Mouse (Mus musculus) embryo, embryonic 9.5 days (tissue): ENCODE data around the gene Mob3a.

Source experiments
- DNase-seq: peaks from one replicate; pipeline ENCODE4 v3.0.0-alpha.2; 2017; ENCODE audit errors: extremely low spot score

The Mob3a gene

DNA sequence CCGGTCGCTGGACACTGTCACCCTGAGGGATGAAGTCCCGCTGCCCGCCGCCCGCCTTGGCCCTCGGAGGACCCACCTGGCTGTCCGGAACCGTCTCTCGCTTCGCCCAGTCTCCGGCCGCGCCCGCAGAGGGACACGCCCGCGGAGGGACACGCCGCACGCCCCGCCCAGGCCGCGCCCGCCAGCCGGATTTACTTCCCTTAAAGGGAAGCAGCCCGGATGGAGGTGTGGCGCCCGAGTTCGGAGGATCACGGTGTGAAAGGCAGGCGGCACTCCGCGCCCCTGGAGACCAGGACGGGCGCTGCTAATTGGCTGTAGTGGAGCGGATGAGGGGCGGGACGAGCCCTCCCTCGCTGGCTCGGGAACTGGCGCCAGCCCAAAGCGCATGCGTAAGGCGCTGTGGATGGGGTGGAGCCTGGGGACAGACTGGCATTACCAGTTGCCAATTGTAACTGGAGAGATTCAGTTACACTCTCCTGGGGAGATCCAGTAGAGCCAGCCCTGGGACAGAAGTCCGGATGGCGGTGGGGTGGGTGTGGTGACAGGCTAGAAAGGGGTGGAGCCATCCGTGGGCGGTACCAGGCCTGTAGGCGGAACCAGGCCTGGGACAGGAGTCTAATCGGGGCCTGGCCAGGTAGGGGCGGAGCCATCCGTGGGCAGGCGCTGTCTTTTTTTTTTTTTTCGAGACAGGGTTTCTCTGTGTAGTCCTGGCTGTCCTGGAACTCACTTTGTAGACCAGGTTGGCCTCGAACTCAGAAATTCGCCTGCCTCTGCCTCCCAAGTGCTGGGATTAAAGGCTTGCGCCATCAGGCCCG lies at the start of gene Mob3a, which contains the start of gene Izumo4:
Gene Mob3a, minus strand, starts transcription at position 257 of the 815 bp plus-strand sequence.
Gene Izumo4, plus strand, starts transcription at position 464 of the 815 bp plus-strand sequence.
- DNase-seq: peak; percentile 99

DNA sequence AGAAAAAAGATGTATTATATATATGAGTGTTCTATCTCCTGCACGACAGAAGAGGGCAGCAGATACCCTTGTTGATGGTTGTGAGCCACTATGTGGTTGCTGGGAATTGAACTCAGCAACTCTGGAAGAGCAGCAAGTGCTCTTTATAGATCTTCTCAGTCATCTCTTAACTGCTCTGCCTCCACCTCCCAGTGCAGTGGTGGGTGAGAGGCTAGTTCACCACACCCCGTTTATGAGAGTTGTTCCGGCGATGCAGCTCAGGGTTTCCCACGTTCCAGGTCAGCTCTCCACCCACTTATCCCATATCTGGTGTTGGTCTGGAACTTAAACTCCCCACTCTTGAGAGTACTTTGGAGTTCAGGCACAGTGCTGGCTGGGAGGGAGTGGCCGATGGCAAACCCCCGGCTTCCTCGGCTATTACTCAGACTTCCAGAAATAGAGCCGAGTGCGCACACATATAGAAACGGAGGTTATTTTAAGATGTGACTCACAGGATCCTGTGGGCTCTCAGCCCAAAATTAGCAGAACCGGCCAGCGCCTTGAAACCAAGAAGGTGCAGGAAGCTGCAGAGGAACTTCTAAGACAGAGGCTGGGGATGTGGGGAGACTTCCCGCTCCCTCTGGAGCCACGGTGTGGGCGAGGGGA lies 49.5 kb upstream of the Mob3a start:
- no peak for DNase-seq

DNA sequence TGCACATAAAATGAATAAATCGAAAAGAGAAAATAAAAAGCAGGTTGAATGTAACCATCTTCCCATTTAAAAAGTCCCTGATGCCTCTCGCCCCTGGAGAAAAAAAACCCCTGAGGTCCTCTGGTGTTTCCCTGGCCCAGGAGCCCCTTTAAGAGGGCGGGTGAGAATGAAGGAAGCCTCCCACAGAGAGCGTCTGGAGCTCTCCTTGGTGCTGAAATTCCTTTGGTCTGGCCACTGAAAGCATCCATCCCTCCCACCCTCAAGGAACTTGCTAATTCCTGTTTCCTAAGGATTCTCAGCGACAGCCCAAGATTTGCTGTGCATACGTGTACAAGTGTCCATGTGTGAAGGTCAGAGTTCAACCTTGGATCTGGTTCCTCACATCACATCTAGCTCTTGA lies 46.8 kb upstream of the Mob3a start:
- peak; percentile 63 for DNase-seq

DNA sequence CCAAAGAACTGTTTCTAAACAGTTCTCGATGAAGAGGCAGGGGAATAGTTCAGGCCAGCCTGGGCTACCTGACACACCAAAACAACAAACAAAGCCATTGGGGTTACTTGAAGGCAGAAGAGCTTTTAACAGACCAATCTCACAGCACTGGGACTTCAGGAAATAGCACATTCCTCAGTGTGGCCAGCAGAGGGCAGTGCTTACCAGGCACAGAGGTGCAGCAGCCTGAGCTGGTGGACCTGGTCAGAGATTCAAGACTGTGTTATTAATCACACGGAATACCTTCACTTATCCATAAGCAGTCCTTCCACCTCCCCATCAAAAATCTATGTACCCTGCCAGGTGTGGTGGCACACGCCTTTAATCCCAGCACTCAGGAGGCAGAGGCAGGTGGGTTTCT lies 45.6 kb upstream of the Mob3a start:
- DNase-seq: peak; percentile 61

DNA sequence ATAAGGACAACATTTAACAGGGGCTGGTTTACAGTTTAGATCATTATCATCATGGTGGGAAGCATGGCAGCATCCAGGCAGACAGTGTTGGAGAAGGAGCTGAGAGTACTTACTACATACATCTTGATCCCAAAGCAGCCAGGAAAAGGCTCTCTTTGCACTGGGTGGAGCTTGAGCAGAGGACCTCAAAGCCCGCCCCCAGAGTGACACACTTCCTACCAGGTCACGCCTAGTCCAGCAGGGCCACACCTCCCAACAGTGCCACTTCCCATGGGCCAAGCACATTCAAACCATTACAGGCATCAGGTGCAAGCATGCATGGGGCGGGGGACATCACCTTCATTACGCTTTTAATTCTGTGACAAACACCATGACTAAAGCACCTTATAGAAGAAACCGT lies 42.5 kb upstream of the Mob3a start:
- no peak for DNase-seq

DNA sequence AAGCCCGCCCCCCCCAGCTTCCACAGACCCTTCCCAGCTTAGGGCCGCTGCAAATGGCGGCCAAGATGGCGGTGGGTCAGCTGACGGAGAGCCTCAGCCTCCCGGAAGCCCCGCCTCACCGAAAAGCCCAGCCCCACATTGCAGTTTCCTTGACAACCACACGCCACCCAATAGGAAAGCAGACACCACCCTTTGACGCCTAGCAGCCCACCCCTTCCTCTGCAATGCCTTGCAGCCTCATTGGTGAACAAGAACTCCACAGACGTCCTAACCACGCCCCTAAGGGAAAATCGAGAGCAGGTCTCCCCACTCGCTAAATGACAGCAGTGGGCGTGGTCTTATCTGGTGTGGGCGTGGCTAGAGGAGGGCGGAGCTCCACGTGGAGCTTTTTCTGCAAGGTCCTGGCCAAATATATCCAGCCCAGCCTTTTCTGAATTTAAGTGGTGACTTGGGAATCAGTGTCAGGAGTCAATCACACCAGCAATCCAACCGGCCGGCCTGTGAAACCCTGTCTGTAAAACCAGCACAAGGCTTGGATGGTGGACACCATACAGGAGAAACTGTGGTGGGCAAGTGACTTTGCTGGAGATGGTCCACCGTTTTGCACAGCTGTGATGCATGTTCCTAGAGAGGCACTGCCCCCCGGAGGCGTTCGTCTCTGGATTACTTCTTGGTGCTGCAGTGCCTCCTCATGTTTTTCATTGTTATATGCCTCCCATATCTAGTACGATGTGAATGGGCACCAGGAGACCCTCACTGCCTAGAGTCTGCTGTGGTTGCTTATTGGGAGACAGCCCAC lies 40.6 kb upstream of the Mob3a start, which contains the start of gene Ap3d1:
Gene Ap3d1, minus strand, starts transcription at position 85 of the 799 bp plus-strand sequence.
- peak; percentile 98 for DNase-seq

DNA sequence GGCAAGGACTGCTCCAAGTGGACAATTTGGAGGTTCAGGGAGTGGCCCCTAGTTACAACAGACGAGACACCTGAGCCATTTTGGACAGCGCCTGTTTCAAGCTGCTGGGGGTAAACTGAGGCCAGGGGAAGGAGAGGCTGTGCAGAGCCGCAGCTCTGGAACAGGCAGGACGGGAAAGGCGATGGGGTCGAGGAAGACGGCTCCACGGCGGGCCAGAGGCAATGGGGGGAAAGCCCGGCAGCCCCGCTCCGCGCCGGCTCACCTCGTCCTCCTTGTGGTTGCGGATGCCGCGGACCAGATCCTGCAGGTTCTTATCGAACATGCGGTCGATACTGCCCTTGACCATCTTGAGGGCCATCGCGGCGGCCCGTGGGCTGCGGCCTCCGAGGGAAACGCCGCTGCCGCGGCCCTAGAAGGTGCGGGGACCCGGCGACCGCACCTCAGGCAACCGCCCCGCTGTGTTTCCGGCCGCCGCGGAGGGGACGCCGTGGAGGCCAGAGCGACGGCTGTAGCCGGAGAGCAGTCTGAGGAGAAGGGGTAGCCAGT lies 39.9 kb upstream of the Mob3a start:
- no peak for DNase-seq

DNA sequence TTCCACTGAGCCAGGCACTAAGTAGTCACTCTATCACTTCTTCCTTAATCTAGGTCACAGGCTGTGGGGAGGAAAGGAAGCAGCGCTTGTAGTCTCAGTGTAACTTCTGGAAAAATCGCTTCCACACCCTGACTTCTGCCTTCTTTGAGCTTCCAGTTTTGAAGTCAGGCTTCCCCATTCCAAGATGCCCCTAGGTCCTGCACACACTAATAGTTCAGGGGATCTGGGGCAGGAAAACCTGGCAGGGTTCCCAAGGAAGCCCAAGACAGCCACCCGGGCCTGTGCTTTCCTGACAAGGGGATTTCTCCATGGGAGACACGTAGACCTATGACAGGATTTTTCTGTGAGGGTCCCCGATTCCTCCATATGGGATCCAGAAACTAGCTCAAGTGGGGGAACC lies 39.4 kb upstream of the Mob3a start:
- no peak for DNase-seq

DNA sequence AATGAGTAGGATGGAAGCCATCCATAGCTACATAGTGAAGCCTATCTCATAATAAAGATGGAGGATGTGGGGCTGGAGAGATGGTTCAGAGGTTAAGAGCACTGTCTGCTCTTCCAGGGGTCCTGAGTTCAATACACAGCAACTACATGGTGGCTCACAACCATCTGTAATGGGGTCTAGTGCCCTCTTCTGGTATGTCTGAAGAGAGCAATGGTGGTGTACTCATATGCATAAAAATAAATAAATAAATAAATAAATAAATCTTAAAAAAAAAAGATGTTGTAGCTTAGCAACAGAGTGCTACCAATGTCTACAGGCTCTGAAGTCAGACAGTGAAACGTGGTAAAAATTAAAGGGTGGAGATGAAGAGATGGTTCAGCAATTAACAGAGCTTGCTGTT lies 36.9 kb upstream of the Mob3a start:
- no peak for DNase-seq

DNA sequence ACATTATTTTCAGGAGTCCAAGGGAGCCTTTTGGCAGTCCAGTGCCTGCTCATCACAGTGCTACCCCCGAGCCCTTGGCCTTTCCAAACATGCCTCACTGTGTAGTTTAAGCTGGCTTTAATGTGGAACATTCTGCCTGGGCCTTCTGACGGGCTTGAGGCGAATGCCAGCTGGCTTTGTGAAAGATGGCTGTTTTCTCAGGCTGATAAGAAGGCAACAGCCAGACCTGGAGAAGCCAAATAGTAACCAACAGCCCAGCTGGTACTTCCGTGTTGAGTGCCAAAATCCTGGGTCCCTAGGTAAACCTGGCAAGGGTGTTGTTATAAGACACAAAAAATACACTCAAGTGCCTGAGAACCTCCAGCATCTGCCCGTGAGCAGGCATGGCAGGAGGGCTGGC lies 35.0 kb upstream of the Mob3a start:
- no peak for DNase-seq

DNA sequence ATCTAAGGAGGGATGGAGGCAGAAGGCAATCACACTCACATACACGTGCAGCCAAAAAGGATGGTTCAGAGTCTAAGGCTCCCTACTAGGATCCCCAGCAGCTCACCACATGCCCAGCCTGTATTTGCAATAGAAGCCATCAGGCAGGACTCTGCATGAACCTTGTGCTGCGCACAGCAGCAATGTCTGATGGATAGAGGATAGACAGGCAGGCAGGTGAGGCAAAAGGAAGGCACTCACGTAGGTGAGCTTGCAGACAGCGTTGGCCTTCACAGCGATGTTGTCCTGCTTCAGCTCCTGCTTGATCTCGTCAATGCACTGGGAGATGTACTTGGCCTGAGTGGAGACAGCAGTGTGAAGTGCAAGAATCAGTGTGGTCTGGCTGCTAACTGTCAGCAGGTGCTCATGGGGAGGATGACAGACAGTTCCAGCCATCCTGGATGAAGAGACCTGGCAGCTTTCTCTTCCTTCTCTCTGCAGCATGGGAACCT lies 30.9 kb upstream of the Mob3a start:
- DNase-seq: no peak

DNA sequence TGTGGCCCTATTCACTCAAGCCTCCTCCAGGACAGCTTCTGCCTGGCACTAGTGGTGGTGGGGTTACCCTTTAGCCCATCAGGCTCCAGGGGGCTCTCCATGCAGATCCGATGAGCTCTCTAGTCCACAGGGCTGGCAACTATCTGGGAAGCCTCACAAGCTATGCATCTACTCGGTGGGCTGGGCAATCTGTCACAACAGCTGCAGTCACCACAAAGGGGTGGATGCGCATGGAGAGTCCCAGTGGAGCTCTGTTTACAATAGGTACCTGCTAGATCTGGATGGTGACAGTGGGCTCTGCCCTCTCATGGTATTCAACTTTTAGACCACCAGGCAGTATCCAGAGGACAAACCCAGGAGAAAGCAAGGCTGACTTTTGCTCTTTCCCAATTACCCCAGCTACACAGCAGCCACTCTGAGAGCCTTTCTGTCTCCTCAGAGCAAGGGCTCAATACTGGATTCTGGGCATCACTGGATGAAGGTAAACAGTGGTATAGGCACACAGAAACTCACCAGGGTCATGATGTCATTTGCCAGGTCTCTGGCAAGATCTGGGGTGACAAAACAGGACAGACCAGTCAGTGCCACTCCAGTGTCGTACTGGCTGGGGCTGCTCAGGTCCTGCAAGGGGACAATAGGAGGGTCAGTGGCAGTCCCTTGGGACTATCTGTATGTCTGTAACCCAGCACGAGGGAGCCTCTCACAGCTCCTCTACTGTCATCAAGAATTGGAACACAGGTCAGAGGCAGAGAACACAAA lies 25.8 kb upstream of the Mob3a start:
- no peak for DNase-seq

DNA sequence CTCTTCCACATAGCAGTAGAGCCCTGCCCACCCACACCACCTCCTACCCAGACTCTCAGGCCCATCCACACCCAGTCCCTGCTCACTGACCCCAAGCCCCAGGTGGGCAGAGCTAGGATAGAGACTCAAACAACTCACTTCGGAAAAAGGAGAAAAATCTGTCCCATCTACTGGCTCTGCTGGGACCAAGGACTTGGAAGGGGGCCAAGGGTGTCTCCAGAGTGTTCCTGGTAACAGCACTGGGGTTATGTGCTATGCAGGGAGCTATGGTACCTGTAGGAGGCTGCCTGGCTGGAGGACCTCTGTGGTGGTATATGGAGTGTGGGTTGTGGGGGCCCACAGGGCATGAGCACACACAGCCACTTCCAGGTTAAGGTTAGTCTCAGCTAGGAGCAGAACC lies 15.5 kb upstream of the Mob3a start:
- no peak for DNase-seq

DNA sequence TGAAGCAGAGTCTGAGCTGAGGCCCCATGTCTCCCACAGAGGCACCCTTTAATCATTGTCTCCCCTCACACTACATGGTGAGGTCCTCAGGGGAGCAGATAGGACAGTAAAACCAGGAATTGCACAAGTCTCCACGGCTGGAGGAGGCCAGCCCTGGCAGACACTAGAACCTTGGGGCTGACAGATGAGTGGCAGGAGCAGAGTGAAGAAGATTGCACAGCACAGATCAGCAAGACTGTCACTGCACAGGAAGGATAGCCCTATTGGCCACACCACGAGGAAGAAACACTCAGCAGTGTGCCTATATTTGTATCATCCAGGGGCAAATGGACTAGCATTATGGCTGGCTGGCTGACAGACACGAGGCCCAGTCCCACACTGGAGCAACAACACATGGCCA lies 9.1 kb upstream of the Mob3a start:
- DNase-seq: no peak

DNA sequence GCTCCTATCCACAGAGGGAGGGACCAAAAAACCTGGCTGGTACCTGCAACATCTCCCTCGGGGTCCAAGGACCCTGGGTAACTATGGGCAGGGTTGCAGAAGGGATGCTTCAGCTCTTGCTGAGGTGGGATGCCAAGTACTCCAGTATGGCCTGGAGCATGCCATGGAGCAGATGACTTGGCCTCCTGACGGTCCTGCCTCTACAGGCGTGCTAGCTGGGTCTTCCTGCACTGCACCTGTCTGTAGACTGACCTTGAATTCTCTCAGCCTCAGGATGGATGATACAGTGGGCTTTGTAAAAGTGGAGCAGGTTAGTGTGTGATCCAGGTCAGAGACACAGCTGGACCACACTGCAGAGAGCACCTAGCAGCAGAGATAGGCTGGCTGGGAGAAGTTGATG lies 3.7 kb upstream of the Mob3a start:
- DNase-seq: no peak

DNA sequence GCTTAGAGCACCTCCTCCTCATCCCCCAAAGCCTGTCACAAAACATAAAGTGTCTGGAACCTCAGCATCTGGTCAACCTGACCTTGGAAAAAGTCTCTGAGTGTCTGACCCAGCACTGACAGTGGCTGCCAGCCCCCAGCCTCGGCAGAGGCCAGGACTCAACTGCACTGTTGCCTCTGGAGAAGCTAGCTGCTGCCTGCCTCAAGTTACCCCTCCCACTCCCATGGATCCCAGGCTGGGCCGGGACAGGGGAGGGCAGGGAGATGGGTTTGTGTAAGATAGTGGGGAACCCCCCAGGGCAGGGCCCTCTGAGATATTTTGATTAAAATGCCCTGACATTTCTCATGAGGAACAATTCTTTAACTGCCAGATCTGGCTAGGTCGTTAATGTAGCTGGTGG lies 3.3 kb upstream of the Mob3a start:
- DNase-seq: no peak

DNA sequence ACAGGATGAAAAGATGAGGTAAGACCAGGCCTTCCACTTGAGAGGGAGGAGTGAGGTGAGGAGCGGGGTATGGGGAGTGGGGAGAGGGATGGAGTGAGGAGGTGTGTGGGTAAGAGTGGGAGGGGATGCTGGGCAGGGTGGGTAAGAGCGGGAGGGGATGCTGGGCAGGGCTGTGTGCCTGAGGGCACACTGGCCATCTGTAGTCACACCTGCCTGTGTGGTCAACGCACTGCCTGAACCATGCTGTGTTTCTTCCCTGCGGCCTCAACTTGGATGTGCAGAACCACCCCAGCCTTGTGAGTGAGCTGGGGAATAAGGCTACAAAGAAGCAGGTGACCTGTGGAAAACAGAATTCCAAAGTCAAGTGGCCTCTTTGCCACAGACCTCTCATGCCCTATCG lies 2.6 kb upstream of the Mob3a start:
- DNase-seq: no peak

DNA sequence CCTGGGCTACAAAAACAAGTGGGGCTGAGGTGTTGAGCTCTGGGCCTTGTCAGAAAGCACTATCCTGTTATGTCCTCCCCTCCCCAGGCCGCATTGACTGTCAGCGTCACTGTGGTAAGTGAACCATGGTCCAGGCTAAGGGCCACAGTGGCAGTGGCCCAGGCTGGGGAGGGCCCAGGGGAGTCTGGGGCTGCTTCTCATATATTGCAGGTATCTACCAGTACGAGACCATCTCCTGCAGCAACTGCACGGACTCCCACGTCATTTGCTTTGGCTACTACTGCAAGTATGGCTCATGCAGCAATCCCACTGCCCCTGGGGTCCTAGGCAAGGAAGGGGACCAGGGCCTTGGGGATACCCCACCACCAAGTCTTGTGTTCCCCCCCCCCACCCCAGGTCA lies 1.9 kb upstream of the Mob3a start:
- no peak for DNase-seq

DNA sequence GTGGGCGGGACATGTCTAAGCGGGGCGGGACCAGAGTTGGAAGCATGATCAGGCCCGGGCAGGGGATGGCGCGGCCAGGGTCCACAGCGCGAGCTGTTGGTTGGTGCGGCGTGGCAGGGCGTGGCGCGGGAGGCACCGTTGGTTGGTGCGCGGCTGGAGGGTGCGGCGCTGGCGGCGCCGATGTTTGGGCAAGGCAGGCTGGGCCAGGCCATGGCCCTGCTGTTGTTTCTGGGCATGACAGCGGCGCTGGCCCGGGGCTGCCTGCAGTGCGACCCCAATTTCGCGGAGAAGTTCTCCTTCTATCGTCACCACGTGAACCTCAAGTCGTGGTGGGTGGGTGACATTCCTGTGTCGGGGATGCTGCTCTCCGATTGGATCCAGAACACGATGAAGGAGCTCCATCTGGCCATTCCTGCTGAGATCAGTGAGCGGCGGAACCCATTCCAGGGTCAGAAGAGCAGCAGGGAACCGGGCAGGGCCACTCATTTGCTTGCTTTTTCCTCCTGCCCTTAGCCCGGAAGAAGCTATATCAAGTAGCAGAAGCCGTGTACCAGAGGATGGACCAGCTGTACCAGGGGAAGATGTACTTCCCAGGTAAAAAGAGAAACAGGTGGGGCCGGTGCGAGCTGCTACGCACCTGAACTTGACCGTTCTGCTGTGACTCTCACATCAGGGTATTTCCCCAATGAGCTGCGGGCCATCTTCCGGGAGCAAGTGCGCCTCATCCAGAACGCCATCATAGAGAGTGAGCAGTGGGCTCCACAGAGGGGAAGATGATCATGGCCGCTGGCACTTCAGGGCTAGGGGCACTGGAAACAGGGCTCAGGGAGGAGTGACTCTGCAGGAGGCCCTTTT lies 986 bp upstream of the Mob3a start:
- peak; percentile 94 for DNase-seq

DNA sequence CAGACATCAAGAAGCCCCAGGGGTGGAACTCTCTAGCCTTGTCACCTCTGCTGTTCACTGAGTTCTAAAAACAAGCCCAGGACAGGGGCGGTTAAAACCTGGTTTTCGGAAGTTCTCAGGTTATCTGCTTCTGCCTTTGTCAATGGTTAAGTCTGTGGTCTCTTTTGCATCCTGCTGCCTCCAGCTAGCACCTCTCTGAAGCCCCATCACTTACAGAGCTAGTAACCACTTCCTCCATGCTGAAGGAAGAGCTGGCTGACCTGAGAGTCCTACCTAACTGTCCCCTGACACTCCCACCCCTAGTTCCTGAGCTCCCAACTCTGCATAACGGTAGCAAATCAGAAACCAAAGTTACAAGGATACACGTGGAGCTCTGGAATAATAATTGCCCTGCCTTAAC lies 1.0 kb downstream of the Mob3a start:
- DNase-seq: no peak
